In genomic region chr19:32182471-32182870, GRCm38 (mm10) we compare ENCODE assay signal across 11 mouse cellular contexts.
DNase-seq lines count a peak whose midpoint lies in the region; ATAC-seq and TF ChIP-seq lines count a peak whose summit lies in the region.
"Had no signal": no experiment of that assay in that cellular context is flagged by ENCODE, and none has a peak within 500 bp of the region (broad histone marks: within the 10 kb centered on the region; RNA-seq: fewer than 3 reads in every experiment).

No protein-coding gene starts in this region.

- H3K4me3 ChIP-seq in embryonic facial prominence, embryonic 14.5 days (ENCODE audit: low read depth, low read length), result no peak overlapping the region
- no peak overlapping the region for H3K4me3 ChIP-seq in embryonic facial prominence, embryonic 10.5 days
- no peak overlapping the region for H3K4me3 ChIP-seq in kidney, embryonic 16.5 days (ENCODE audit: low read length)
- no peak overlapping the region for H3K4me3 ChIP-seq in bone marrow macrophage, adult 2 months (ENCODE audit: insufficient read depth, low read length)
- no peak overlapping the region for H3K4me3 ChIP-seq in liver, embryonic 14.5 days (ENCODE audit: insufficient read depth in 1 of 2, low read depth in 2 of 2, low read length in 2 of 2)
- no peak overlapping the region for H3K4me3 ChIP-seq in midbrain, postnatal 0 days (ENCODE audit: low read depth, low read length)
- H3K4me3 ChIP-seq: hindbrain, embryonic 10.5 days had no signal

- DNase-seq in embryonic facial prominence, embryonic 14.5 days (ENCODE audit: low spot score), result no peak
- no peak for DNase-seq in embryonic facial prominence, embryonic 10.5 days (ENCODE audit: low spot score)
- DNase-seq in kidney, adult 9 months, result no peak
- no peak for DNase-seq in liver, embryonic 14.5 days (ENCODE audit: low read depth in 3 of 3, low spot score in 3 of 3)
- no peak for DNase-seq in midbrain, postnatal 0 days (ENCODE audit: low spot score)
- DNase-seq in urinary bladder, adult 18-20 months (ENCODE audit: low spot score in 2 of 2), result no peak
- DNase-seq: cerebellum, adult 9-11 months; kidney, postnatal 4 days had no signal

- H3K4me2 ChIP-seq in embryonic facial prominence, embryonic 14.5 days (ENCODE audit: low read depth, low read length), result no peak overlapping the region
- no peak overlapping the region for H3K4me2 ChIP-seq in kidney, embryonic 16.5 days (replicated peaks; ENCODE audit: low read depth, low read length)
- H3K4me2 ChIP-seq in liver, embryonic 14.5 days (ENCODE audit: low read depth), result peak overlapping the region; percentile 71
- H3K4me2 ChIP-seq in midbrain, postnatal 0 days (ENCODE audit: low read depth, low read length, poor library complexity, severe bottlenecking), result no peak overlapping the region

- no peak for TF ChIP-seq EP300 in liver, embryonic 14.5 days (IDR thresholded peaks at IDR 0.05; ENCODE audit: low read depth)

- no peaks in the 10 kb centered on the region for H3K36me3 ChIP-seq in embryonic facial prominence, embryonic 14.5 days (ENCODE audit: control insufficient read depth, insufficient read depth, low read length)
- no peaks in the 10 kb centered on the region for H3K36me3 ChIP-seq in embryonic facial prominence, embryonic 10.5 days (replicated peaks)
- H3K36me3 ChIP-seq in kidney, embryonic 16.5 days (ENCODE audit: insufficient read depth, low read length), result no peaks in the 10 kb centered on the region
- H3K36me3 ChIP-seq in liver, embryonic 14.5 days (replicated peaks; ENCODE audit: control insufficient read depth, insufficient read depth, low read depth), result peaks cover 4% of the 10 kb centered on the region; the same call in 1 of the 2 replicates
- H3K36me3 ChIP-seq in midbrain, postnatal 0 days (ENCODE audit: insufficient read depth, low read length), result no peaks in the 10 kb centered on the region
- H3K36me3 ChIP-seq: hindbrain, embryonic 10.5 days had no signal

- no peak overlapping the region for H3K9ac ChIP-seq in embryonic facial prominence, embryonic 14.5 days (ENCODE audit: low read depth, low read length)
- no peak overlapping the region for H3K9ac ChIP-seq in kidney, embryonic 16.5 days (replicated peaks; ENCODE audit: low read length)
- no peak overlapping the region; the same call in 1 of the 2 replicates for H3K9ac ChIP-seq in liver, embryonic 14.5 days (replicated peaks)
- no peak overlapping the region for H3K9ac ChIP-seq in midbrain, postnatal 0 days (replicated peaks; ENCODE audit: low read length, poor library complexity, severe bottlenecking)

- H3K27me3 ChIP-seq in embryonic facial prominence, embryonic 14.5 days (replicated peaks; ENCODE audit: control insufficient read depth, insufficient read depth, low read length), result no peaks in the 10 kb centered on the region
- H3K27me3 ChIP-seq in embryonic facial prominence, embryonic 10.5 days (replicated peaks; ENCODE audit: low read depth, poor library complexity, severe bottlenecking), result no peaks in the 10 kb centered on the region
- no peaks in the 10 kb centered on the region for H3K27me3 ChIP-seq in kidney, embryonic 16.5 days (ENCODE audit: insufficient read depth, low read length)
- H3K27me3 ChIP-seq in liver, embryonic 14.5 days (ENCODE audit: control insufficient read depth, insufficient read depth, low read length), result no peaks in the 10 kb centered on the region
- no peaks in the 10 kb centered on the region for H3K27me3 ChIP-seq in midbrain, postnatal 0 days (ENCODE audit: insufficient read depth, low read length)

- no peaks in the 10 kb centered on the region for H3K9me3 ChIP-seq in embryonic facial prominence, embryonic 14.5 days (ENCODE audit: control insufficient read depth, low read length)
- H3K9me3 ChIP-seq in embryonic facial prominence, embryonic 10.5 days, result no peaks in the 10 kb centered on the region
- H3K9me3 ChIP-seq in kidney, embryonic 16.5 days (ENCODE audit: low read length), result no peaks in the 10 kb centered on the region
- no peaks in the 10 kb centered on the region for H3K9me3 ChIP-seq in liver, embryonic 14.5 days (ENCODE audit: control insufficient read depth, low read length)
- no peaks in the 10 kb centered on the region for H3K9me3 ChIP-seq in midbrain, postnatal 0 days (ENCODE audit: low read length)
- H3K9me3 ChIP-seq: hindbrain, embryonic 10.5 days had no signal

- no peak for TF ChIP-seq CTCF in bone marrow macrophage, adult 2 months (IDR thresholded peaks at IDR 0.05; ENCODE audit: low read depth, low read length)
- no peak for TF ChIP-seq CTCF in liver, embryonic 14.5 days (IDR thresholded peaks at IDR 0.05; ENCODE audit: low read depth)
- TF ChIP-seq CTCF in midbrain, postnatal 0 days (IDR thresholded peaks at IDR 0.05), result no peak

- H3K4me1 ChIP-seq in embryonic facial prominence, embryonic 14.5 days (ENCODE audit: control insufficient read depth, insufficient read depth, low read length), result peaks cover 9% of the 10 kb centered on the region
- peaks cover 16% of the 10 kb centered on the region for H3K4me1 ChIP-seq in embryonic facial prominence, embryonic 10.5 days
- peaks cover 50% of the 10 kb centered on the region for H3K4me1 ChIP-seq in kidney, embryonic 16.5 days (ENCODE audit: insufficient read depth, low read length)
- H3K4me1 ChIP-seq in bone marrow macrophage, adult 2 months (ENCODE audit: control insufficient read depth, insufficient read depth, low read length), result peaks cover 61% of the 10 kb centered on the region
- peaks cover 51 to 68% of the 10 kb centered on the region in 2 experiments for H3K4me1 ChIP-seq in liver, embryonic 14.5 days (replicated peaks; ENCODE audit: control insufficient read depth in 2 of 2, insufficient read depth in 2 of 2, low read length in 1 of 2)
- H3K4me1 ChIP-seq in midbrain, postnatal 0 days (ENCODE audit: insufficient read depth, low read length), result no peaks in the 10 kb centered on the region
- H3K4me1 ChIP-seq: hindbrain, embryonic 10.5 days had no signal

- TF ChIP-seq POLR2A in bone marrow macrophage, adult 2 months (IDR thresholded peaks at IDR 0.05; ENCODE audit: borderline replicate concordance, low read depth, low read length), result no peak

- 0 out of 2 replicates have a peak overlapping the region, but pooled peaks have one; percentile 8 for H3K27ac ChIP-seq in embryonic facial prominence, embryonic 14.5 days (replicated peaks; ENCODE audit: low read depth, low read length)
- H3K27ac ChIP-seq in embryonic facial prominence, embryonic 10.5 days (replicated peaks), result no peak overlapping the region
- H3K27ac ChIP-seq in kidney, embryonic 16.5 days (ENCODE audit: low read length), result peak overlapping the region; percentile 72; the same call in 1 of the 2 replicates
- peak overlapping the region; percentile 90 for H3K27ac ChIP-seq in bone marrow macrophage, adult 2 months (ENCODE audit: insufficient read depth, low read depth, low read length)
- H3K27ac ChIP-seq in liver, embryonic 14.5 days, result peak overlapping the region; percentile 92
- H3K27ac ChIP-seq in midbrain, postnatal 0 days (ENCODE audit: low read depth, low read length), result no peak overlapping the region
- H3K27ac ChIP-seq: hindbrain, embryonic 10.5 days had no signal

- ATAC-seq in embryonic facial prominence, embryonic 14.5 days (ENCODE audit: low read depth), result no peak
- ATAC-seq in kidney, embryonic 16.5 days (ENCODE audit: low FRiP score, low TSS enrichment), result no peak
- no peak for ATAC-seq in liver, embryonic 14.5 days (ENCODE audit: insufficient read depth)
- ATAC-seq in midbrain, postnatal 0 days (ENCODE audit: low FRiP score), result no peak

- 89% methylated on average over 5 of the region's 5 CpGs for WGBS in embryonic facial prominence, embryonic 14.5 days
- WGBS in embryonic facial prominence, embryonic 10.5 days, result 88% methylated on average over 5 of the region's 5 CpGs
- 79% methylated on average over 5 of the region's 5 CpGs for WGBS in kidney, embryonic 16.5 days
- WGBS in liver, embryonic 14.5 days (ENCODE audit: insufficient replicate concordance), result 73% methylated on average over 5 of the region's 5 CpGs
- WGBS in midbrain, postnatal 0 days, result 95% methylated on average over 5 of the region's 5 CpGs

Comparison
In these comparisons a context has a peak if more than half of its experiments do, and no peak if none do; other contexts are left out.
1. H3K27ac ChIP-seq: peak in embryonic facial prominence, embryonic 14.5 days (single experiment), kidney, embryonic 16.5 days (single experiment), bone marrow macrophage, adult 2 months (single experiment) and liver, embryonic 14.5 days (single experiment); none in embryonic facial prominence, embryonic 10.5 days (single experiment) and midbrain, postnatal 0 days (single experiment).